Mouse (Mus musculus): ENCODE data around the gene Maml2.
A peak's percentile ranks its signal among the peaks of the same experiment; 100 is the strongest.
"Not testable (repeated sequence)": the region's sequence is repeated elsewhere in the genome, so short reads cannot be mapped to it uniquely, and the experiment has no call there.

Gene Maml2

DNA sequence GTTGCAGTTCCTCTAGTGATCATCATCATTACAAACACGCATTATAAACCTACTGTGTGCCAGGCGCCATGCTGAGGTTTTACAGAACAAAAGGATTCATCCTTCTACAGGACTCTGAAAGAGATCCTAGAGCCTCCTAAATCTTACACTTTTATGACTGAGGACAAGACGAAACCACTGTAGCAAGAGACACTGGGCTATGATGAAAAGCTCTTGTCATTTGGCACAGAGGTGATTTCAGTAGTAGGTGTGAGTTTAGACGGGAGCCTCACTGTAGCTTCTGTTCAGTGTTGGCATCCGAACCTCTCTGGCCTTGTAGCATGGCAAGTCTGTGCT, 402.0 kb downstream of the Maml2 start:
- Histone ChIP-seq H3K4me1 (replicated peaks; ENCODE audit: low read depth, low read length) (peaks cover 82% of the 10 kb centered on the region), H3K27me3 (ENCODE audit: insufficient read depth, low read length) (no peaks in the 10 kb centered on the region), H3K4me3 (replicated peaks; ENCODE audit: low read length) (no peak overlapping the region), H3K9me3 (ENCODE audit: low read length) (peaks cover 6% of the 10 kb centered on the region; the same call in 1 of the 2 replicates), H3K36me3 (ENCODE audit: insufficient read depth, low read length) (0 out of 2 replicates have a peak, but pooled peaks cover 7% of the 10 kb centered on the region)
- TF ChIP-seq CTCF (conservative IDR thresholded peaks at IDR 0.05; ENCODE audit: low read length) (no peak), POU5F1 (IDR thresholded peaks at IDR 0.05; ENCODE audit: borderline replicate concordance, low read length) (no peak), NANOG (IDR thresholded peaks at IDR 0.05; ENCODE audit: borderline replicate concordance, low read length) (no peak)

DNA sequence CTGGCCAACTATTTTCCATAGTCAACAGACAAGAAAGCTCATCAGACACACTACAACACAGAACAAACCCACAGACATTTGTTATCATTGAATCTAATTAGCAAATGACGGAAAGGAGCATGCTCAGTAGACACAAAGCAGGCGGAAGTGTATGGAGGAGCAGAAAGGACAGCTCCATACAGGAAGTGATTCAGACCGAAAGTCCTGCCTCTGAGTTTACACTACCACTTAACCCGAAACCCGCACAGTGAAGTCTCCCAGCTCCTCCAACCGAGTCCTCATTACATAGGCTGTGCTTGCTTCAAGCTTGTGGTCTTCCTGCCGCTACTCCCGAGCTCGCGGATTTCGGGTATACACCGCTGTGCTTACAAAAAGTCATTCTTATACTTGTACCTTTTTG, 404.0 kb downstream of the Maml2 start:
- peaks cover 6% of the 10 kb centered on the region; the same call in 1 of the 2 replicates for H3K9me3 ChIP-seq (ENCODE audit: low read length)
- TF ChIP-seq POU5F1 (IDR thresholded peaks at IDR 0.05; ENCODE audit: borderline replicate concordance, low read length) (no peak), CTCF (conservative IDR thresholded peaks at IDR 0.05; ENCODE audit: low read length) (no peak), NANOG (IDR thresholded peaks at IDR 0.05; ENCODE audit: borderline replicate concordance, low read length) (no peak)
- H3K36me3 ChIP-seq (ENCODE audit: insufficient read depth, low read length): peaks cover 21% of the 10 kb centered on the region
- H3K27me3 ChIP-seq (ENCODE audit: insufficient read depth, low read length): no peaks in the 10 kb centered on the region
- peaks cover 64% of the 10 kb centered on the region for H3K4me1 ChIP-seq (replicated peaks; ENCODE audit: low read depth, low read length)
- peak overlapping the region; percentile 39; the same call in 1 of the 2 replicates for H3K4me3 ChIP-seq (replicated peaks; ENCODE audit: low read length)

DNA sequence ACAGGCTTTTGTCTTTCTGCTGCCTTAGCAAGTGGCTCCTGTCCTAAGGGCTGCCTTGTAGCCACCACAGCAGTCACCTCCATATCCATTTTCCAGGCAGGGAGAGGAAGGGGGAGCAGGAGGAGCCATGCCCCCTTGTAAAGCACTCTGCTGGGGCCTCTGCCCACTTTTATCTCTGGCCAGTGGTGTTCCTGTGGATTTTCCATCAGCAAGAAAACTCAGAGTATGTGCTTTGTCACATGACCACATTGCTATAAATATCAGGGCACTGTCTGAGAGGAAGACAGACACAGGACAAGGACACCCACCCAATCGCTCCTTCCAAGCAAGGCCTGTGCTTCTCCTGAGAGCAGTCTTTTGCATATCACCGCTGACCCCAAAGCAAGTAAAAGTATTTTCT, 405.3 kb downstream of the Maml2 start:
- no peak overlapping the region for H3K4me3 ChIP-seq (replicated peaks; ENCODE audit: low read length)
- peaks cover 51% of the 10 kb centered on the region for H3K4me1 ChIP-seq (replicated peaks; ENCODE audit: low read depth, low read length)
- TF ChIP-seq NANOG (IDR thresholded peaks at IDR 0.05; ENCODE audit: borderline replicate concordance, low read length) (no peak), POU5F1 (IDR thresholded peaks at IDR 0.05; ENCODE audit: borderline replicate concordance, low read length) (no peak), CTCF (conservative IDR thresholded peaks at IDR 0.05; ENCODE audit: low read length) (no peak)
- H3K36me3 ChIP-seq (ENCODE audit: insufficient read depth, low read length): peaks cover 23% of the 10 kb centered on the region
- peaks cover 6% of the 10 kb centered on the region; the same call in 1 of the 2 replicates for H3K9me3 ChIP-seq (ENCODE audit: low read length)
- H3K27me3 ChIP-seq (ENCODE audit: insufficient read depth, low read length): no peaks in the 10 kb centered on the region

DNA sequence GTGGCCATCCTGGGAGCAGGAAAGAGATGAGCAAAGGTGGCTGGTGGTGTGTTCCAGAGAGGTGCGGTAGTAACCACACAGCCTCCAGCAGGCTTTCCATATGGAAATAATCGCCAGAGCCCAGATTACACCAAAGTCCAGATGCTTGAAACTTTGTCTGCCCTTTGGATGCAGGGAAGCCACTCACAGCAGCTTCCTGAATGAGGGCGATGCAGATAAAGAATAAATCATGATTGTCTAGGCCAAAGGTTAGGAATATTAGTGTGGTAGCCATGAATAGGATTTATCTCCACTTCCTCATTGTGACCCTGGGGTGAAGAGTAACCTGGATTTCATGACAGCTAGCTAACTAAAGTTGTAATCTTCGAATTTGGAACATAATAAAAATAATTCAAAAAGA, 407.2 kb downstream of the Maml2 start:
- no peaks in the 10 kb centered on the region for H3K27me3 ChIP-seq (ENCODE audit: insufficient read depth, low read length)
- TF ChIP-seq CTCF (conservative IDR thresholded peaks at IDR 0.05; ENCODE audit: low read length): no peak
- TF ChIP-seq POU5F1 (IDR thresholded peaks at IDR 0.05; ENCODE audit: borderline replicate concordance, low read length): no peak
- no peak for TF ChIP-seq NANOG (IDR thresholded peaks at IDR 0.05; ENCODE audit: borderline replicate concordance, low read length)
- H3K4me1 ChIP-seq (replicated peaks; ENCODE audit: low read depth, low read length): peaks cover 39% of the 10 kb centered on the region
- H3K4me3 ChIP-seq (replicated peaks; ENCODE audit: low read length): no peak overlapping the region
- peaks cover 6% of the 10 kb centered on the region; the same call in 1 of the 2 replicates for H3K9me3 ChIP-seq (ENCODE audit: low read length)
- H3K36me3 ChIP-seq (ENCODE audit: insufficient read depth, low read length): peaks cover 23% of the 10 kb centered on the region

DNA sequence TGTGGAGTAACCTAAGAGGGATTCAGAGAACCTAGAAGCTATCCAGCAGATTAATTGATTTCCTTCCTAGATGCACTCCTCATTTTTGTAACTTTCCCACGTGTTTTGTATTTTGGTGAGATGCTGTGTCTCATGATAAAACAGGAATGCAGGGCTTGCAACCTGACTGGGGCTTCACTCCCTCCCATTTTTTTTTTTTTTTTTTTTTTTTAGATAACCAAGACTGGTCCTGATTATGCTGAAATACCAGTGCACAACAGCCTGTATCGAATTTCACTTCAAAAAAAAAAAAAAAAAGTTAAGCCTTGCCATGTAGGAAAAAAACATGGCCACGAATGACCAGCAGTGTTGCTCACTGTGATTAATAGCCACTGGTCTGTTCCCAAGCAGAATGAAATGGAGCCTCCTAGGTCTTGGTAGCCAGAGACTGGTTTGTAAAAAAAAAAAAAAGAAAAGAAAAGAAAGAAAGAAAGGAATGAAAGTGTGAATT, 409.4 kb downstream of the Maml2 start:
- Histone ChIP-seq H3K36me3 (ENCODE audit: insufficient read depth, low read length) (peaks cover 23% of the 10 kb centered on the region), H3K27me3 (ENCODE audit: insufficient read depth, low read length) (no peaks in the 10 kb centered on the region), H3K4me1 (replicated peaks; ENCODE audit: low read depth, low read length) (peaks cover 17% of the 10 kb centered on the region), H3K9me3 (ENCODE audit: low read length) (no peaks in the 10 kb centered on the region), H3K4me3 (replicated peaks; ENCODE audit: low read length) (no peak overlapping the region)
- no peak for TF ChIP-seq POU5F1 (IDR thresholded peaks at IDR 0.05; ENCODE audit: borderline replicate concordance, low read length)
- no peak for TF ChIP-seq NANOG (IDR thresholded peaks at IDR 0.05; ENCODE audit: borderline replicate concordance, low read length)
- TF ChIP-seq CTCF (conservative IDR thresholded peaks at IDR 0.05; ENCODE audit: low read length): no peak

DNA sequence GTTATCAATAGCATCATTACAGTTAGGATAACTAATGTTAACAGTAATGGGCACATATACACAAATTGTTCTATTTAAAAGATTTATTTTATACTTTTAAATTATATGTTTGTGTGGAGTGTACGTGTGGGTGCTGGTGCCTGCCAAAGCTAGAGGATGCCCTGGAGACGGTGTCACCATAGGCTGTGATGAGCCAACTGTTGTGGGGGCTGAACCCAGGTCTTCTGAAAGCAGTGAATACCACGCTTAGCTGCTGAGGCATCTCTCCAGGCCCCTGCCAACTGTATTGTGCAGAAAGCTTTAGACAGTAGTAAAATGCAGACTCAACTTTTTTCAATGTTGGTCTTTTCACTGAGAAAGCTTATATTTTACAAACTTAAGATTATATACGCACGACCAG, 411.7 kb downstream of the Maml2 start:
- Histone ChIP-seq H3K27me3 (ENCODE audit: insufficient read depth, low read length) (no peaks in the 10 kb centered on the region), H3K36me3 (ENCODE audit: insufficient read depth, low read length) (peaks cover 16% of the 10 kb centered on the region), H3K4me1 (replicated peaks; ENCODE audit: low read depth, low read length) (0 out of 2 replicates have a peak, but pooled peaks cover 2% of the 10 kb centered on the region), H3K9me3 (ENCODE audit: low read length) (no peaks in the 10 kb centered on the region), H3K4me3 (replicated peaks; ENCODE audit: low read length) (no peak overlapping the region)
- TF ChIP-seq NANOG (IDR thresholded peaks at IDR 0.05; ENCODE audit: borderline replicate concordance, low read length): no peak
- no peak for TF ChIP-seq POU5F1 (IDR thresholded peaks at IDR 0.05; ENCODE audit: borderline replicate concordance, low read length)

DNA sequence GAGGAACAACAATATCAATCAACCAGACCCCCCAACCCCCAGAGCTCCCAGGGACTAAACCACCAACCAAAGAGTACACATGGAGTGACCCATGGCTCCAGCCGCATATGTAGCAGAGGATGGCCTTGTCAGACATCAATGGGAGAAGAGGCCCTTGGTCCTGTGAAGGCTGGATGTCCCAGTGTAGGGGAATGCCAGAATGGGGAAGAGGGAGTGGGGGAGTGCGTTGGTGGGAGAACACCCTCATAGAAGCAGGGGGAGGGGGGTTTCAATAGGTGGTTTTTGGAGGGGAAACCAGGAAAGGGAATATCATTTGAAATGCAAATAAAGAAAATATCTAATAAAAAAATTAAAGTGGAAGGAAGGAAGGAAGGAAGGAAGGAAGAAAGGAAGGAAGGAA, 418.1 kb downstream of the Maml2 start:
- not testable (repeated sequence) for H3K4me1 ChIP-seq (replicated peaks; ENCODE audit: low read depth, low read length); H3K4me3 ChIP-seq (replicated peaks; ENCODE audit: low read length); H3K36me3 ChIP-seq (ENCODE audit: insufficient read depth, low read length); H3K9me3 ChIP-seq (ENCODE audit: low read length); H3K27me3 ChIP-seq (ENCODE audit: insufficient read depth, low read length)

DNA sequence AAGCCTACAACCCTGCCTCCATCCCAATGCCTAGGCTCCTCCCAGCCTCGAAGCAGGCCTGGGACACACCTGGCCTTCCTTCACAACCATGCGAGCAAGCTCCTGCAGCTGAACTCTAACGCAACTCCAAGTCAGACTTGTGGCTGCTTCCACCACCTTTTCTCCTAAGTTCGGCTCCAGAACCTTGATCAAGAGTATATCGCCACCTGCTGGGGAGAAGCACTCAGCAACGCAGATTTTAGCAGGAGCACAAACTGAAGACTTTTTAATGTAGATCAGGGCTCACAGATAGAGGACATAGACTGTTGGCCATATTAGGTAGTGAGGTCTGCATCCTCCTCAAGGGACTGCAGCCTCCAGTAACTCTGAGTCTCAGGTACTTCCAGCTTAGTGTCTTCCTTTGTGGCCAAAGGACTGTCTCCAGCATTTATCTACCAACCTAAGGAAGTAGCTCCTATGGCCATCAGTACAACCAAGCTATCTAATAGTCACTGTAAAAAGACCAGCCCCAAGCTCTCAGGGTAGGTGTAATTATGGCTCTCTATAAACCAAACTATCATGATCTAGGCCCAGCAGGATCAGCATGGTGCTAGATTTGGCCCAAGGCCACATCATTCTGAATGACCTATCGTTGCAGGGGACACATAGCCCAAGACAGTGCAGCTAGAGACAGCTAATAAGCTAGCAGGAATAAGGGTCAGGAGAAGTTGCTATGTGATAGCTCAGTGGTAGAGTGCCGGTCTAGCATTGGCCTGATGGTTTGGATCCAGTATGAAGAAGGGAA, 418.8 kb downstream of the Maml2 start:
- H3K36me3 ChIP-seq (ENCODE audit: insufficient read depth, low read length): no peaks in the 10 kb centered on the region
- TF ChIP-seq NANOG (IDR thresholded peaks at IDR 0.05; ENCODE audit: borderline replicate concordance, low read length): no peak
- peak; percentile 91 for TF ChIP-seq CTCF (conservative IDR thresholded peaks at IDR 0.05; ENCODE audit: low read length)
- no peak overlapping the region for H3K4me3 ChIP-seq (replicated peaks; ENCODE audit: low read length)
- no peaks in the 10 kb centered on the region for H3K9me3 ChIP-seq (ENCODE audit: low read length)
- H3K4me1 ChIP-seq (replicated peaks; ENCODE audit: low read depth, low read length): no peaks in the 10 kb centered on the region
- no peaks in the 10 kb centered on the region for H3K27me3 ChIP-seq (ENCODE audit: insufficient read depth, low read length)

DNA sequence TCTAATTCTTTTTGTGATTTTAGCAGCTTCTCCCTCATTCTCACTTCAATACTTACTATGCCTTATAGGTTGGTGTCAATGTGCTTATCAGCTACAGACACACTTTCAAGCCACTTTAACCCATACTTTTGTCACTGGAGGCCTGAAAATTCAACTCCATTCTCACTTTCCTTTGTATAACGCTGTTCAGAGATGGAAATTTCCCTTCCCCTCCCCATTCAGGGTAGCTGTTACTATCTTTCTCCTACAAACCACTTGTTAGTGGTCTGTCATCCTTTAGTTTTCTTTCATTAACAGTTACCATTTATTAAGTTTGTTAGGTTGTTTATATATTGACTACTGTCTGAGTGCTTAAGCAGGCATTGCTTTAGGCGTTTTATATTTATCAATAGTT, 450.6 kb downstream of the Maml2 start, which contains the start of gene Mtmr2:
TSS of gene Mtmr2 (plus strand) at position 7 of the 394 bp plus-strand sequence.
- peaks cover 27% of the 10 kb centered on the region for H3K9me3 ChIP-seq (ENCODE audit: low read length)
- TF ChIP-seq NANOG (IDR thresholded peaks at IDR 0.05; ENCODE audit: borderline replicate concordance, low read length) (no peak), CTCF (conservative IDR thresholded peaks at IDR 0.05; ENCODE audit: low read length) (no peak), POU5F1 (IDR thresholded peaks at IDR 0.05; ENCODE audit: borderline replicate concordance, low read length) (no peak)
- H3K36me3 ChIP-seq (ENCODE audit: insufficient read depth, low read length): 0 out of 2 replicates have a peak, but pooled peaks cover 4% of the 10 kb centered on the region
- H3K4me3 ChIP-seq (replicated peaks; ENCODE audit: low read length): peak within 1 kb of the TSS; percentile 98
- H3K27me3 ChIP-seq (ENCODE audit: insufficient read depth, low read length): no peaks in the 10 kb centered on the region
- no peaks in the 10 kb centered on the region; the same call in 1 of the 2 replicates for H3K4me1 ChIP-seq (replicated peaks; ENCODE audit: low read depth, low read length)

All from E14TG2a.4 (cell line).